Mouse (Mus musculus) frontal cortex, adult 2 months (tissue): ENCODE results near the gene Erg28. TPM values are rescaled to one million over a fixed set of nuclear protein-coding genes. Genes with fewer than 3 reads are reported as not detected.

ENCODE experiments used
- DNase-seq, 2 experiments: peaks; one replicate each; pipeline ENCODE4 v3.0.0; 2022; ENCODE audit warnings: low spot score in 1 of 2; ENCODE audit errors: extremely low spot score in 1 of 2
- polyA plus RNA-seq: library from polyadenylated mRNA; depleted of rRNA; stranded (reverse); fragments of >200 nt; gene quantifications from 2 replicates; pipeline ENCODE4 v1.2.3, GENCODE M21; 2012; rRNA removed

Erg28 gene
- polyA plus RNA-seq = 54.6 and 57.9 TPM in 2 replicates

GRCm38 (mm10) chr12:85824438-85825264 lies at the start of gene Erg28, which contains the start of gene Ttll5:
Erg28 (minus strand) TSS chr12:85824550.
Ttll5 (plus strand) TSS chr12:85824659.
- peak; percentile 93 to 95 for DNase-seq

GRCm38 (mm10) chr12:85869423-85869822 lies 45.1 kb upstream of the Erg28 start:
- peak; percentile 34 to 59 for DNase-seq

DNA sequence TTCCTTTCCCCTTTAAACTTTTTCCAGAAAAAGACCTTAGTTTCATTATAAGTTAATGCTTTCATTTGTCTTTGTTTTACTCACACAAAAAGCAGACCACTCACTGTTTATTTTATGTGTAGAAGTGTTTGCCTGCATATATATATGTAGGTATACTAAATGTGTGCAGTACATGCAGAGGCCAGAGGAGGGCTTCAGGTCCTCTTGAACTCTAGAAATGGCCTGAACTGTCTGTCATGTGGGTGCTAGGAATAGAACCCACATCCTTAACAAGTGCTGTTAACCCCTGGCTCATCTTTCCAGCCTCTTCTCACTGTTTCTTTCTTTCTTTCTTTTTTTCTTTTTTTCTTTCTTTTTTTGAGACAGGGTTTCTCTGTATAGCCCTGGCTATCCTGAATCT lies 42.8 kb upstream of the Erg28 start:
- no peak for DNase-seq

- no peak for DNase-seq
These were observed 42.3 kb upstream of the Erg28 start for GRCm38 (mm10) chr12:85866624-85867023.

DNA sequence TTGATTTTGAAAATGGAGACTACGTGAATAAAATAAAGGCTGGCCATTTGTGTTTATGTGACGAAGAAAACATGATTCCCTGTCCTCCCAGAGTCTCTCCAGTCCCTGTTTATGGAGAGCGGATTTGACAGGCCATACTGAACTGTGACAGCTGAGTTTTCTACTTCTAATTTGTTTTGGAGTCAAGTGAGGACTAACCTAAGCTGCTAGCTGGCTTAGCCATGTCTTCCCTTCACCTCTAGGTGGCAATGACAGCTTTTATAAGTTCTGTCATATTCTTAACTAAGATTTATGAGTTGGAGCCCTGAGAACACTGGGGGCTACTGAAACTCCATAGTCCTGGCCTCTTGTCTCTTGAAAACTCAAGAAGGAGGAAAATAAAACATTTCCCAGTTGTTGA lies 41.2 kb upstream of the Erg28 start:
- DNase-seq = peak in 1 of 2 experiments; percentile 56

- DNase-seq = no peak
These were observed 38.2 kb upstream of the Erg28 start for GRCm38 (mm10) chr12:85862514-85862913.

GRCm38 (mm10) chr12:85859511-85860189 lies 35.3 kb upstream of the Erg28 start:
- peak in 1 of 2 experiments; percentile 23 for DNase-seq

- no peak for DNase-seq
These were observed 34.8 kb upstream of the Erg28 start for GRCm38 (mm10) chr12:85859111-85859510.

DNA sequence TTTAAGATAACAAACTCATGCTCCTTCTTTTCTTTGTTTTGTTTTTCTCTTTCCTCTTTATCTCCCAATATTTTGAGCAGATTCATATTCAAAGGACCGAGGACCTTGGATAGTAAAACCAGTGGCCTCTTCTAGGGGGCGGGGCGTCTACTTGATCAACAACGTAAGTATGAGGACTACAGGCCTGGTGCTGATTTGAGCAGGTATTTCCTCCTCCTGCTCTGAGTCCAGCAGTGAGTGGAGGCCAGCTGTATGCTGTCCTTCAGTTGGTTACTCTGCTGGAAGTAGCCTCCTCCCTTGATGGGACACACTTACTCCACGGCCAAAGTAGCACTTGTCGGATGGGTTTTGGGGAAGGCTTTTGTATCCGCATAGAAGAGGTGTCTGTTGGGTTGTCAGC lies 33.0 kb upstream of the Erg28 start:
- DNase-seq = no peak

DNA sequence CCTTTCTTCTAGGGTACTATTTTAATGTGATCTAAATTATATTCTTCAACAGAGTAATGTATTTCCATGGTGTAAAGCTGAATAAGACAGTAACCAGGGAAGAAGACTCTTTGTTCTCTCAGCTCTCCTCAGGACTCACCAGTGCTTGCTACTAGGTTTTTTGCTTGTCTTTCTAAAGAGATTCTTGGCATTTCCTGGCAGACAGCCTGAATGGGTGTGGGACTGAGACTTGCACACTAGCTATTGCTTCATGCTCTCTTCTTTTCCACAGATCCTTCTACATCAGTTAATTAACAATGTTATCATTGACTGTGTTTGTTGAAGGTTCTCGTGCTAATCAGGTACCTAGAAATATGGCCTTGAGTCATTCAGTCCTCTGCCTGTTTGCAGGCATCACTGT lies 29.9 kb upstream of the Erg28 start:
- DNase-seq = peak in 1 of 2 experiments; percentile 33

DNA sequence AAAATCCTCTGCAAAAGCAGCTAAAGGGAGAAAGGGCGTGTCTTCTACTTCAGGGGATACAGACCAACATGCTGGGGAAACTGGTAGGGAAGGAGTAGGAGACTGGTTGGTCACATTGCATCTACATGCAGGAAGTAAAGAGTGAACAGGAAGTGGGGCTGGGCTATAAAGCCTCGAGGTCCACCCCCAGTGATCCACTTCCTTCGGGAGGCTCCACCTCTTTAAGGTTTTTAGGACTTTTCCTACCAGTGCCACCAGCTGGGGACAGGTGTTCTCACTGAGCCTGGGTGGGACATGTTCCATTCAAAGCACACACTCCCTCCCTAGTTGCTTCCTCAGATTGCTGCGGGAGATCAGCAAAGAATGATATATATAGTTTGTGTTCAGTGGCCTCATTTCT lies 29.5 kb upstream of the Erg28 start:
- no peak for DNase-seq

DNA sequence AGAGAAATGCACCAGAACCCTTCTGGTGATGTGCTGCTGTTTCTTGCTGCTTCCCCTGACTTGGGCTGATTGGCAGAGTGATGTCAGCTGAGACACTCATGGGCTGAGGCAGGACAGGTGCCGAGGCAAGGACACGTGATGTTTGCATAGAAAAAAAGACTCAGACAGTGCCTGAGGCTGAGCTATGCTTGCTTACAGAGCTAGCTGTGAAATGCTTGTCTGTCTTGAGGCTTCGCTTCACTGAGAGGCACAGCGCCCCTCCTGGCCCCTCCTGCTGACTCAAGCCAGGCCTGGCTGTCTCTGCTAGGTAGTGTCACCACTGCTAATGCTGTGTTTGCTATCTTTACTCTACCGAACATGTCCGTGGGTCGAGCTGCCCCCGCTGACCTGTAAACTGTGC lies 26.3 kb upstream of the Erg28 start:
- no peak for DNase-seq

GRCm38 (mm10) chr12:85848164-85848958 lies 24.0 kb upstream of the Erg28 start:
- peak in 1 of 2 experiments; percentile 66 for DNase-seq

GRCm38 (mm10) chr12:85839371-85840000 lies 15.1 kb upstream of the Erg28 start:
- no peak for DNase-seq

GRCm38 (mm10) chr12:85837765-85838164 lies 13.4 kb upstream of the Erg28 start:
- DNase-seq = no peak

DNA sequence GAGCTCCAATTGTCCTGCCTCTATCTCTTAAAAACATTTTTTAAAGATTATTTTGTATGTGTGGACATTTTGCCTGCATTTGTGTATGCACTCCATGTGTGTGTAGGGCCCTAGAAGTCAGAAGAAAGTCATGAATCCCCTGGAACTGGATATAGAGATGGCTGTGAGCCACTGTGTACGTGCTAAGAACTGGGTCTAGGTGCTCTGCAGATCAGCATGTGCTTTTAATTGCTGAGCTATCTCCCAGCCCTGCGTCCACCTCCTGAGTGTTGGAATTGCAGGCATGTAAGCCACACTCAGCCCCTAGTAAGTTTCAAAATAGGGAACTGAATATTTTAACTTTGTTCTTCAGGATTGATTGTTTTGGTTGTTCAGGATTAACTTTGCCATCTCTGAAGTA lies 10.2 kb upstream of the Erg28 start:
- no peak for DNase-seq

- DNase-seq = peak in 1 of 2 experiments; percentile 40
These were observed 6.3 kb upstream of the Erg28 start for GRCm38 (mm10) chr12:85830691-85831090.

- DNase-seq = no peak
These were observed 5.5 kb upstream of the Erg28 start for GRCm38 (mm10) chr12:85829866-85830265.

- DNase-seq = no peak
These were observed 4.5 kb upstream of the Erg28 start for GRCm38 (mm10) chr12:85828856-85829255.

GRCm38 (mm10) chr12:85825822-85826221 lies 1.5 kb upstream of the Erg28 start:
- DNase-seq = no peak
